Mouse (Mus musculus) layer of hippocampus, adult 8-10 months (tissue): ENCODE data around the gene Adarb2. TPM values are rescaled to one million over a fixed set of nuclear protein-coding genes. Genes with fewer than 3 reads are reported as not detected.

Source experiments
- DNase-seq, 2 experiments: peaks; one replicate each; pipeline ENCODE4 v3.0.0; 2022; ENCODE audit warnings: low spot score in 2 of 2
- total RNA-seq, 4 experiments: library from RNA; stranded (reverse); gene quantifications; 2 replicates each; pipeline ENCODE4 v1.2.4; 2022

Gene Adarb2
- total RNA-seq, 4 experiments from 2014 or later = 33.8 to 43.5 (median 37.8) TPM

GRCm38 (mm10) chr13:8484592-8485272 lies 282.1 kb downstream of the Adarb2 start:
- no peak for DNase-seq

- DNase-seq = no peak
These were observed 285.2 kb downstream of the Adarb2 start for GRCm38 (mm10) chr13:8487756-8488434.

GRCm38 (mm10) chr13:8493363-8493762 lies 290.7 kb downstream of the Adarb2 start:
- no peak for DNase-seq

GRCm38 (mm10) chr13:8499551-8499950 lies 296.9 kb downstream of the Adarb2 start:
- DNase-seq = no peak

GRCm38 (mm10) chr13:8511069-8511817 lies 308.6 kb downstream of the Adarb2 start:
- DNase-seq = no peak

- DNase-seq = no peak
These were observed 313.5 kb downstream of the Adarb2 start for GRCm38 (mm10) chr13:8515979-8516715.

- DNase-seq = no peak
These were observed 316.5 kb downstream of the Adarb2 start for GRCm38 (mm10) chr13:8519204-8519603.

- DNase-seq = no peak
These were observed 323.3 kb downstream of the Adarb2 start for GRCm38 (mm10) chr13:8525748-8526631.

- no peak for DNase-seq
These were observed 331.8 kb downstream of the Adarb2 start for GRCm38 (mm10) chr13:8534265-8535113.

GRCm38 (mm10) chr13:8538481-8538880 lies 335.8 kb downstream of the Adarb2 start:
- no peak for DNase-seq

- DNase-seq = no peak
These were observed 336.2 kb downstream of the Adarb2 start for GRCm38 (mm10) chr13:8538896-8539295.

- no peak for DNase-seq
These were observed 340.0 kb downstream of the Adarb2 start for GRCm38 (mm10) chr13:8542684-8543083.

GRCm38 (mm10) chr13:8552242-8552641 lies 349.6 kb downstream of the Adarb2 start:
- DNase-seq = no peak

- DNase-seq = no peak
These were observed 355.1 kb downstream of the Adarb2 start for GRCm38 (mm10) chr13:8557784-8558183.

- DNase-seq = no peak
These were observed 357.8 kb downstream of the Adarb2 start for GRCm38 (mm10) chr13:8560485-8560884.

GRCm38 (mm10) chr13:8563161-8563560 lies 360.5 kb downstream of the Adarb2 start:
- no peak for DNase-seq

- DNase-seq = no peak
These were observed 364.7 kb downstream of the Adarb2 start for GRCm38 (mm10) chr13:8567111-8568026.

- DNase-seq = no peak
These were observed 367.6 kb downstream of the Adarb2 start for GRCm38 (mm10) chr13:8570269-8570668.

GRCm38 (mm10) chr13:8573908-8574307 lies 371.2 kb downstream of the Adarb2 start:
- no peak for DNase-seq
